Mouse (Mus musculus): ENCODE measurements at regions not wholly inside any gene's neighbourhood (a gene's known extent, or its start where the extent isn't known, plus 50 kb on each side); places are given as distances from the start of the nearest gene placed in this dataset.
"Not testable (repeated sequence)": the region's sequence is repeated elsewhere in the genome, so short reads cannot be mapped to it uniquely, and the experiment has no call there.

DNA sequence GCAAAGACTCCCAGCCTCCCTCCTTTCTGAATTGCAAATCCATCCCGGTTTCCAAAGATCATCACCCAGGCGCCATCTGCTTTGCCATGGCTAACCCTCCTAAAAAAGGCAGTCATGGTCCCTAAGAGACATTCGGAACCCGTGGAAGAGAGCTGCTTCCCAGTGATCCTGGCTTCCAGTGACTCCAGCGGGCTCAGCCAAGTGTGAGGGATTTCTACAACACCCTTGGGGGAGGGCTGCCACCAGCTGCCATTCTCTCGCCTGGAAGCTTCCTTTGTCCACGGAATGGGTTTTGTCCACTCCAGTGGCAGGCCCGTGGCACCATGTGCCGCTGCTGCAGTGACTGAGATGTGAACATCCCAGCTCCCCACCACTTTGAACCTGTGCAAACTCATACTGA is 64.7 kb upstream of the Top1 start:
- no peak for DNase-seq (ENCODE audit: extremely low spot score in 1 of 2, low spot score in 1 of 2)

DNA sequence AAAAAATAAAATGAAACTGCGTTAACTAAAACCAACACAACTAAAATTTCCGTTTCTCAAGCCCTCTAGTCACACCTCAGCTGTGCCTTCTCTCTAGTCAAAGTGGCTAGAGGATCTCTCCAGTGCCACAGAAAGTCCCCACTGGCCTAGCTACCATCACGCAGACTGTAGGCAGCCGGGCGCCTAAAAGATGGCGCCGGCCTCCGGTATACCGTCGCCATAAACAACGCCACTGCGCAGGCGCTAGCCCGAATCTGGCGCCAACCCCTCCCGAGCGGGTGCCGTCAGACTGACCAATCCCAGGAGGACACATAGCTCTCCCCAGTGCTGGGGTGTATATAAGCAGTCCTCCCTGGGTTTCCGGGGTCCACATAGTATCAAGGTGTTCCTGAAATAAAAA is 62.7 kb upstream of the Top1 start:
- not testable (repeated sequence) for DNase-seq (ENCODE audit: extremely low spot score in 1 of 2, low spot score in 1 of 2)

DNA sequence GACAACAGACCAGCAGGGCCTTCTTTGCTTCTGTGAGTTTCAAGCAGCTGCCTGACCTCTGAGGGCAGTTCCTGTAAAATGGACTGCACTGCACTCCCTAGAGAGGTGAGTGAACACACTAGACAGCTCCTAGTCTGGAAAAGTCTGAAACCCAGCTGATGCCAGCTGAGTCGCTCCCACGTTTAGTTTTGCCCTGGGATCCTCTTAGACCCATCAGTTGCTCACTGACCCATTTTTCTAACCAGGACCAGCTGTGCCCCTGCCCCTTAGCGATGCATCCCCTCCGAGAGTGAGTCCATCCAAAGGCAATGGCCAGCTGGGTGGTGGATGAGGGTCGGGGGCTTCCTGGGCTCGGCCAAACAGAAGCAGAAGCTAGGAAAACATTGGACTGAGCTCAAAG is 62.2 kb upstream of the Top1 start:
- DNase-seq (ENCODE audit: extremely low spot score in 1 of 2, low spot score in 1 of 2): no peak

GRCm38 (mm10) chr2:160584568-160584967 is 61.1 kb upstream of the Top1 start:
- no peak for DNase-seq (ENCODE audit: extremely low spot score in 1 of 2, low spot score in 1 of 2)

GRCm38 (mm10) chr2:160587015-160587835 is 58.5 kb upstream of the Top1 start:
- DNase-seq (ENCODE audit: extremely low spot score in 1 of 2, low spot score in 1 of 2): no peak

GRCm38 (mm10) chr2:160588401-160588800 is 57.3 kb upstream of the Top1 start:
- no peak for DNase-seq (ENCODE audit: extremely low spot score in 1 of 2, low spot score in 1 of 2)

GRCm38 (mm10) chr2:160590209-160590910 is 55.3 kb upstream of the Top1 start:
- DNase-seq (ENCODE audit: extremely low spot score in 1 of 2, low spot score in 1 of 2): no peak

GRCm38 (mm10) chr2:160591446-160592180 is 54.1 kb upstream of the Top1 start:
- no peak for DNase-seq (ENCODE audit: extremely low spot score in 1 of 2, low spot score in 1 of 2)

DNA sequence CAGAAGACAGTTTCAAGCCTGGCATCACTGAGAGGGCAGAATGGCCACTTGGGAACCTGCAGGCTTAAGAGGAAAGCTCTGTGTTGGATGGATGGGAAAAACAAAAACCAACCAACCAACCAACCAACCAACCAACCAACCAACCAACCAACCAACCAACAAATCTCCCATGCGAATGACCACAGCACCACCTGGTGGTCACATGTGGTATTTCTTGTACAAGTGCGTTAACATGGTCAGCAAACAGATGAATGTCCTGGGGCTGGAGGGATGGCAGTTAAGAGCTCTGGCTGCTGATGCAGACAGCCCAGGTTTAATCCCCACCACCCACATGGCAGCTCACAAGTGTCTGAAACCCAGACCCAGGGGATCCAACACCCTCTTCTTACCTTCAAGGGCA is 52.7 kb upstream of the Top1 start:
- DNase-seq (ENCODE audit: extremely low spot score in 1 of 2, low spot score in 1 of 2): peak; percentile 31 to 88

Measured in frontal cortex, adult 2 months (tissue).